Mouse (Mus musculus) kidney, adult 2 months (tissue): ENCODE measurements at regions not wholly inside any gene's neighbourhood (a gene's known extent, or its start where the extent isn't known, plus 50 kb on each side); places are given as distances from the start of the nearest gene placed in this dataset.

ENCODE experiments used
- DNase-seq: peaks from one replicate; pipeline ENCODE4 v3.0.0; 2021
- H3K27ac ChIP-seq: fragments of 200-500 bp; 2 replicates; pipeline ENCODE4 v1.5.1; 2012; ENCODE audit warnings: low read depth, low read length, control low read depth, inconsistent platforms; ENCODE audit not compliant: insufficient read depth
- H3K27me3 ChIP-seq: fragments of 200-500 bp; replicated peaks from 2 replicates; pipeline ENCODE4 v1.6.1; 2012; ENCODE audit warnings: mild to moderate bottlenecking, moderate library complexity, low read length, inconsistent platforms; ENCODE audit not compliant: control insufficient read depth, insufficient read depth
- H3K36me3 ChIP-seq: fragments of 200-500 bp; 2 replicates; pipeline ENCODE4 v1.6.1; 2012; ENCODE audit warnings: mild to moderate bottlenecking, moderate library complexity, low read length, inconsistent platforms; ENCODE audit not compliant: control insufficient read depth, insufficient read depth
- H3K4me1 ChIP-seq: fragments of 200-500 bp; 2 replicates; pipeline ENCODE4 v1.6.1; 2011; ENCODE audit warnings: low read length; ENCODE audit not compliant: control insufficient read depth, insufficient read depth
- H3K4me3 ChIP-seq: fragments of 200-500 bp; 2 replicates; pipeline ENCODE4 v1.5.1; 2011; ENCODE audit warnings: mild to moderate bottlenecking, low read depth, low read length, control low read depth; ENCODE audit not compliant: insufficient read depth
- CTCF ChIP-seq: fragments of 200-500 bp; conservative IDR thresholded peaks from 2 replicates; pipeline ENCODE4 v1.5.1; 2011; ENCODE audit warnings: low read depth, mild to moderate bottlenecking, control low read depth, low read length, moderate library complexity, mixed read lengths; ENCODE audit not compliant: insufficient read depth, insufficient read length
- POLR2A ChIP-seq: fragments of 200-500 bp; IDR thresholded peaks from one replicate; pipeline ENCODE4 v1.6.1; 2011; ENCODE audit warnings: low read depth, low read length, control low read depth
- WGBS: fragments of 180-500 bp; shearing (Covaris S2); methylation state at CpG from one replicate; pipeline ENCODE4 v1.1.7; 2018; 5-methylcytosine and 5-hydroxymethylcytosine counted together

- Histone ChIP-seq H3K27me3 (no peaks in the 10 kb centered on the region), H3K27ac (no peak overlapping the region), H3K4me1 (no peaks in the 10 kb centered on the region), H3K36me3 (no peaks in the 10 kb centered on the region), H3K4me3 (no peak overlapping the region)
- no peak for TF ChIP-seq POLR2A
- no peak for TF ChIP-seq CTCF
- DNase-seq, result no peak
- 74% methylated on average over 3 of the region's 3 CpGs for WGBS
Observed at GRCm38 (mm10) chr9:85201202-85201601, 111.4 kb upstream of the Gm11114 start.

GRCm38 (mm10) chr9:85224870-85225269 is 87.7 kb upstream of the Gm11114 start:
- Histone ChIP-seq H3K27ac (no peak overlapping the region), H3K27me3 (no peaks in the 10 kb centered on the region), H3K36me3 (no peaks in the 10 kb centered on the region), H3K4me1 (no peaks in the 10 kb centered on the region), H3K4me3 (no peak overlapping the region)
- no peak for DNase-seq
- TF ChIP-seq POLR2A, result no peak
- TF ChIP-seq CTCF, result no peak
- WGBS, result 68% methylated on average over 3 of the region's 3 CpGs
